Mouse (Mus musculus) urinary bladder, postnatal 14 days (tissue): ENCODE measurements around the gene Ndc1.
"Not testable (repeated sequence)": the region's sequence is repeated elsewhere in the genome, so short reads cannot be mapped to it uniquely, and the experiment has no call there.

Source experiments
- DNase-seq: peaks from one replicate; pipeline ENCODE4 v3.0.0; 2021; ENCODE audit warnings: low spot score

Gene Ndc1

DNA sequence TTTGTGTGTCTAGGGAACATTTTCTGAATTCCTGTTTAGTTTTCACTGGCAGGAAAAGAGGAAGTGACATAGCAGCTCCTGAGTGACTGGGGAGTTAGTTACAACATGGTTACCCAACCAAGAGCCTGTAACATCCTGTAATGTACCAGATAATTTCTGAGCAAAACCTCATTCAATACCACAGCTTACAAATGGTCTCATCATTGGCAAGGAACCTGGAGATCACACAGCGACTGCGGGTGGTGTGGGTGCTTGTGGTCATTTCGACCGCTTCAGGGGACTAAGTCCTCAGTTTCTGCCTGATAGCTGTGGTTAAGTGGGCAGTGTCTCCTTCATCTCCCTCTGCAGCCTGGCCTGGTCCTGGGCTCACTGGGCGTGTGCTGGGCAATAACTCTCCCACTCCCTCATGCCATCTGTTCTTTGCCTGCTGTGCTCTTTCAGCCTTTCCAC lies 3.4 kb upstream of the Ndc1 start:
- DNase-seq, result no peak

DNA sequence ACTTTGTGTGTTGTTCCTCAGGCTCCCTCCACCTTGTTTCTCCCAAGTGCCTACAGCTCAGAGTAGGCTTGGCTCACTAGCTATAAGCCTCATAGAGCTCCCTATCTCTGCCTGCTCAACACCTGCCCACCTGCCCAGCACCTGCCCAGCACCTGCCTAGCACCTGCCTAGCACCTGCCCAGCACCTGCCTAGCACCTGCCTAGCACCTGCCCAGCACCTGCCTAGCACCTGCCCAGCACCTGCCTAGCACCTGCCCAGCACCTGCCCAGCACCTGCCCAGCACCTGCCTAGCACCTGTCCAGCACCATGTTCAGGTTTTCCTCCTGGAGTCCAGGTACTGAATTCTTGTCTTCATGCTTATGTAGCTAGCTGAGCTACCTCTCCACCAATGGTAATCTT lies 1.2 kb upstream of the Ndc1 start:
- not testable (repeated sequence) for DNase-seq

DNA sequence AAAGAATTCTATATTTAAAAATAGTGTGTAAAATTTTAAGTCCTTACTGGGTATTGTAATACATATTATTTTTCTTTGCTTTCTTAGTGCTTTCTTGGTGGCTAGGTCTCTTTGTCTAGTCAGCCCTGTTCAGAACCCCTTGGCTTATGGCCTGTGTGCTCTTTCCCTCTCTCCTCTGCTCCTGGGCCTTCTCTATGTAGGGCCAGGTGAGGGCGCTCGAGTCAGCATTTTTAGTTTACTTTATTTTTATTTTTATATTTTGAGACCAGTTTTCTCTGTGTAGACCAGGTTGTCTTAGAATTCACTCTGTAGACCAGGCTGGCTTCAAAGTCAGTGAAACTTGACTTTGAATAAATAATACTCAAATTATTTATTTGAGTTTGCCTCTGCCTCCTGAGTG lies 4.7 kb downstream of the Ndc1 start:
- no peak for DNase-seq

DNA sequence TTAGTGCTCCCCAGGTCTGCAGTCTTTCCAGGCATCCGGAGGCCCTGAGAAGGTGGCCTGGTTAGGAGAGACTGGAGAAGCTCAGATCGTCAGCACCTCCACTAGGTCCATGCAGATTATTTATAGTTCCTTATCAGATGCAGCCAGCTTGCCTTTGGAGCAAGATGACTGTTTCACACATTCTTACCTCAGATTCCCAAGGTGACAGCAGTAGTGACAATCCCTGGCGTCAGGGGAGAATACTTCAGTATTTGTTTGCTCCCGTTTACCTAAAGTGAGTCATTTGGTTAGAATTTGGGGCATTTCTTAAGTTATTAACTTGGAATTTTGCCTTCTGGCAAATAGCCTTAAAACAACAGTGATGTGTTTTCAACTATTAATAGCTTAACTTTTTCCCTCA lies 7.1 kb downstream of the Ndc1 start:
- DNase-seq, result no peak

DNA sequence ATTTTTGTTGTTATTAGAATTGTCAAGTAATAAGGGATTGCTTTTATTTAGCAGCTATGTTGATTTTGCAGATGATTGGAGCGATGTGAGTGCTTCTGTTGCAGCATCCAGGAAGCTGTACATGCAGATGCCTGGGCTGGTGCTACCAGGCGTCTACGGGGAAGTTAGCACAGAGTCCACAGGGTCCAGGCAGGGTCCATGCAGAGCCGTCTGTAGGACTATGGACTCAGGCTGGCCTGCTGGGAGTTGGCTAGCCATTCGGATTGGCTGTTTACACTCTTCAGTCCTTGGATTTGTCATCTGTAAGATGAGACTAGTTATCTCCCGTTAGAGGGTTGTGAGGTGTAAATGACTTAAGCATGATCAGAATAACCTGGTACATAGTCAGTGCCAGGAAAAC lies 11.4 kb downstream of the Ndc1 start:
- no peak for DNase-seq

DNA sequence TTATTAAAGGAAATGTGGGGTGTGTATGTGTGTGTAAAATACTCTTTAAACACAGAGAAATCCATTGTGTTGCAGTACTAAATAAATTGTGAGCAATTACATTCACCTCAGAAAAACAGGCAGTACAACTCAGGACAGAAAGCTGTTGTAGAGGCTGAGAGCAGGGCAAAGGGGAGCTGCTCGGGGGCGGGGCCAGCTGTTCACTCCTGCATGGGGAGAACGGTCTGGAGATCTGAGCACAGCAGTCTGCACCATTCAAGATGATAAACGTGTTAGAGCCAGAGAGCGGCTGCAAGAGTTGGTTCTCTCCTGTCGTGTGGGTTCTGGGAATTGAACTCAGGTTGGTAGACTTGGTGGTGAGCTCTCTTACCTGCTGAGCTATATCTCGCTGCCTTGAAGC lies 13.3 kb downstream of the Ndc1 start:
- DNase-seq, result no peak

DNA sequence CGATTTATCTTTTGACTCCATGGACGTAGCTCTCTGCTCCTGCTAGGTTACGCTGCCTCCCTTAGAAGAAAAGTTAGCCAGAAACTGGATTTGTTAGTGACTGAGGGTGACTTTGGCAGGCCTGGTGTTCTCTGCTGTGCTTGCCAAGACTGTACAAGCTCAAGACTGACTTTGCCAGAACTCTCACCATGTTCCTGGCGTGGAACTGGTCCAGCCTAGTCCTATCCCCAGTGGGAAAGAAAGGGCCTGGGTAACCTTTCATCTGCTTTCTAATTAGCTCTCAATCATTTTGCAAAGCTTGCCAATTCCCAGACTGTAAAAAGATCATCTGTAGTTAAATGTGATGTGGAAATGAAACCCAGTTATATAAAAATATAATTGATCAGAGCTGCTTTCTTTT lies 19.5 kb downstream of the Ndc1 start:
- no peak for DNase-seq

DNA sequence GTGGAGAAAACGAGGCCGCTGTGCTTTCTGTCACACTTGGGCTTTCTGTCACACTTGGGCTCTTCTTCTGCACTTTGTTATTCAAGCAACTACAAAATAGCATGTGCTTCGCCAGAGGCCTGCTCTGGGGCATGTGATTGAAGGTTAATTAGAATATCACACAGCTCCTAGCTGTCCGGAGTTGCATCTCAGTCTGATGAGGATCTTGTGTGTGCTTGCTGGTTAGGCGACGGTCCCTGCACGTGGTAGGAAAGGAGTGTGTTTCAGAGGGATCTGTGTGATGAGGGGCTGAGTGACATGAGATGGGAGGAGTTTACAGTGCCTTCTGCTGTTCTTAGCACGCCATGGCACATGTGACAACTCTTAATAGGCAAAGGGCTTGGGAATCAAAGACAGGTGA lies 19.9 kb downstream of the Ndc1 start:
- no peak for DNase-seq

DNA sequence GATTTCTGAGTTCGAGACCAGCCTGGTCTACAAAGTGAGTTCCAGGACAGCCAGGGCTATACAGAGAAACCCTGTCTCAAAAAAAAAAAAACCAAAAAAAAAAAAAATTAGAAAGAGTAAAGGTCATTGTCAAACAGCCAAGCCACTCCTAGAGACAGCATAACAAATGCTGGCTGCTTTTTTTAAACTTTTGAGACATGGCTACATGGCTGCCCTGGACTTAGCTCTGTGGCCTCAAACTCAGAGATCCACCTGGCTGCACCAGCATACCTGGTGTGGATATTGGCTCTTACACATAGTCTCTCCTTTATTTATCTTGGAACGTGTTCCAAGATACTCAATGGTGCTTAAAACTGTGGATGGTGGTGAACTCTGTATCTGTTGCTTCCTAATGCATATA lies 20.7 kb downstream of the Ndc1 start:
- DNase-seq, result no peak

DNA sequence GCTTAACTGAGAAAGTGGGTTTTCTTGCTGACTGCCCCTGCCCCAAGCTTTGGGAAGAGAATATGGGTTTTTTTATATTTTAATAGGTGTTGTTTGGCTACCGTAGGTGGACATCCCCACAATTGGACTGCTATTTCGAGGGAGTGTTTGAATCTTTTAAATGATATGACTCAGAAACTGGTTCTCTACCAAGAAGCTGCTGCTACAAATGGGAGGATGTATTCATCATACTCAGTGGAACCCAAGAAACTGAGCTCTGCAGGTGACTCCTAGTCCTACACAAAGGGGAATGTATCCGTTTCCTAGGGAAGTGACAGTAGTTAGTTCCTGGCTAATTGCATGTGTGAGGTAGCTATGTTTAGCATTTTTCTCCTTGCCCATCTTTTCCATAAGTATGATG lies 21.8 kb downstream of the Ndc1 start:
- no peak for DNase-seq

DNA sequence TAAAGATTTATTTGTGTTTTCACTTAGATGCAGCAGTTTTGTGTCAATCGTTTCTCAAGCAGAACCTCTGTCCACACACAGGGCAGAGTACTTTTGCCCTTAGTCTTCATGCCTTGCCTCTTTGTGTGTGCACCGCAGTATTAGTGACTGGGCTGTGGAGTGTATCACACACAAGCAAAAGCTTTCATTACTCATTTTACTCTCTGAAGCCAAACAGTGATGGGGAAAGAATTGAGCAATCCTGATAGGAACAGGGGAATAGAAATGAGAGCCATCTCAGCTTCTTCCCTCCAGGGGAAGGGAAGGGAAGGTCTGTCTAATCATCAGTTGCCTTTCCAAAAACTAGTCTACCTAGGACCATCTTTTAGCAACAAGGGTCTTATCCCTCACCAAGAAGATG lies 26.2 kb downstream of the Ndc1 start:
- no peak for DNase-seq

DNA sequence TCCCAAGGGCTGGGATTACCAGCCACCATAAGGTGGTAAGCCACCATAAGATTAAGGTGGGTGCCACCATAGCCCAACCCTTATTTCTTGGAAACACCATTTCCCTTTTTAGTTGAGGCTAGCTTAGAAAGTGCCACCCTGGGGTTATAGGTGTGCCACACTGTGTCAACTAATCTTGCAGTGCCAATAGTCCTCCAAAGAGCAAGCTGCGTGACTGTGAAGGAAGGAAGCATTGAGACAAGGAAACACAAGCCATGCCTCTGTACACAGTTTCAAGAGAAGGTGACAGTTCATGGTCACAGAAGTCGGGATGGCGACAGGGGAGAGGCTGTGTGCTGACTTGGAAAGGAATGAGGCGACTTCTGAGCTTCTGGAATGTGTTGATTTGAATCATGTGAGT lies 52.6 kb downstream of the Ndc1 start:
- no peak for DNase-seq

DNA sequence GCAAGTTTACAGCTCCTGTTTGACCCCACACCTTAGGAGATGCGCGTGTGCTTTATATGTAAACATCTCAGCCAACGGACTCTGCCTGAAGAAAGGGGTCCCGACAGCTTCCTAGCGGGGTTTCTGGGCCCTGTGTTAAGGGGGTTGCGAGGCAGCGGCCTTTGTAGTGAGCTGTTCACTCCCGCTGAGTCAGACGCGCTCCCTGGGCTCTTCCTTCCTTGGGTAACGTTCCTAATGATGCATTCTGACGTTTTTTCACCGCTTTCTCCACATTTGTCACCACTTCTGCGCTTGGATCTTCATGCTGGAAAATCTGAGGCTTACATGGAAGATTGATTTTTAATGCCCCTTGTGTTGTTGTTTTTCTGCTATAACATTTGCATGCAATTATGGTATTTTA lies 54.1 kb downstream of the Ndc1 start:
- no peak for DNase-seq

DNA sequence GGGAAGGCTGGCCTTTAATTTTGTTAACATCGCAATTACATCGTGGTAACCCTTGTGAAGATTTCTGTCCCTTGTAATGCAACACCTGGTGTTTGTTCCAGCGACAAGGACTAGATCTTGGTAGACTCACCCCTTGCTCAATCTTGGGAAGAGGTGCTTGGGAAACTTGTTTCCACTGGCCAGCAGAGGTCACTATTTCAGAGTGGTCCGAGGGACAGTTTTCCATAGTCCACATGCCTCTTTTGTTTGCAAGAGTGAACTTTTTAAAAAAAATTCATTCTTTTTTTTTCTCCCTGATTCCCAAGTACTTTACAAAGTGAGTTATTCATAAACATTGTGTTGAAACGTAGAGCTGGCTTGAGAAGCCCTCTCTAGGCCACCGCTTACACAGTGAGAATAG lies 54.6 kb downstream of the Ndc1 start:
- peak; percentile 38 for DNase-seq

DNA sequence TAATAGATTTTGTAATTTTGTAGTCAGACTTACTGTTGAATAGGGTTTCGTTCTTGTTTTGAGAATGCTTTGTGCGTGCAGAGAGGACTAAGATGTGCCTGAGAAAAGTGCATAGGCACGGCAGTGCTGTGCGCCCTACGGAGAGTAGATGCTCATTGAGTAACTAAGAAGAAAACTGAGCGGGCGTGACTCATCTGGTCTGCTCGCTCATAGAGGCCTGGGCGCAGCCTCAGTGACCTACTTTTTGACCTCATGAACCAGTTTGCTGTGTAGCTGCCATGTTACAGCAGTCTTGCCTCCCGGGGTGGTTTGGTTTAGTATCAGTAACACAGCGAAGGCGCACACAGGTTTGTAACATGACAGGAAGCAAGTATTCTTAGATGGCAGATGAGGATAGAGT lies 58.0 kb downstream of the Ndc1 start:
- no peak for DNase-seq

DNA sequence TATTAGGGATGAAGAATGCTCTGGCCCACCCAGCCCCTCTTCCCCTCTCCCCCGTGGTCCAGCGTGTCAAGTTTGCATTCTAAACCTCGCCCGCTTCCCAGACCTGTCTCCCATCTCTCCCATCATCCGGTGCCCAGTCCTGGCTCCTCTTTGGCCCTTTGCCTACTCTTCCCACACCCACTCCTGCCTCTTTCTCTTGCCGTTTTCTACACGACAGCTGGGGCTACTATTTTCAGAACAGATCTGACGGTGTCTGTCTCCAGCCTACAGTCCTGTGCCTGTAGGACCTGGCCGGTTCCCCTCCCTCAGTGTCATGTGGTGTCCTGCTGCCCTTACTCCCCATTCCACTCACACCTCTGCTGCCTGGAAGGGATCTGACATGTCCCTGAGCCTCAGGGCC lies 59.0 kb downstream of the Ndc1 start:
- DNase-seq, result no peak

DNA sequence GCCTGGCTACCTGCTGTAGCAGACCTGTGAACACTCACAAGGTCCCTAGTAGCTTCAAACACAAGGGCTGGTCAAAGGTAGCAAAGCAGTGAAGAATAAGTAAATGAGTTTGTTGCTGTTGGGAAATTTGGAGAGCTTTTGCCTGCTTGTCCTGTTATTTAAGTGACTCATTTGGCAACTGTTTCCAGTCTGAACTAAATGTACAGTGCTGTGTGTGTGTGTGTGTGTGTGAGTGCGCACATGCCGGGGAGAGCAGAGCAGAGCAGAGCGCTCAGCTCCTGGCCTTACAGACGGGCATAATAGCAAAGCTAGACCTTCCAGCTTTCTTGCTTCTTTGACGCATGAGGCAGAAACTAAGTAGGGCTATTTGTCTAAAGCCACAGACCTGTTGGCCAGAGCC lies 65.1 kb downstream of the Ndc1 start:
- DNase-seq, result peak; percentile 56

DNA sequence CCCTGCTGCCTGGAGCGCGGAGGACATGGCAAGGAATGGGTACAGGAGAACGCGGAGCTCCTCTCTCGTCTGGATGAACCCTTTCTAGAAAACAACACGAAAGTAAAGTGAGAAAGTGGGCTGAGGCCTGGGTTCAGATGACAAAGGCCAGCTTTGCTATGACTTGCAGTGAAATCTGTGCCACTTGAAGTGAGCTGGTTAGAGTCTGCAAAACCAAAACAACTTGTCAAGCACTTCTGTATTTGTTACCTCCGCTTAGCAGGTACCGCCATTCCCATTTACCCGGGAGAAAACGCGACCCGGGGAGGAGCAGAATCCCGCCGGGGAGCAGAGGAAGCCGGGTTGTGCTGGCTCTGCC lies 66.4 kb downstream of the Ndc1 start:
- DNase-seq, result no peak

DNA sequence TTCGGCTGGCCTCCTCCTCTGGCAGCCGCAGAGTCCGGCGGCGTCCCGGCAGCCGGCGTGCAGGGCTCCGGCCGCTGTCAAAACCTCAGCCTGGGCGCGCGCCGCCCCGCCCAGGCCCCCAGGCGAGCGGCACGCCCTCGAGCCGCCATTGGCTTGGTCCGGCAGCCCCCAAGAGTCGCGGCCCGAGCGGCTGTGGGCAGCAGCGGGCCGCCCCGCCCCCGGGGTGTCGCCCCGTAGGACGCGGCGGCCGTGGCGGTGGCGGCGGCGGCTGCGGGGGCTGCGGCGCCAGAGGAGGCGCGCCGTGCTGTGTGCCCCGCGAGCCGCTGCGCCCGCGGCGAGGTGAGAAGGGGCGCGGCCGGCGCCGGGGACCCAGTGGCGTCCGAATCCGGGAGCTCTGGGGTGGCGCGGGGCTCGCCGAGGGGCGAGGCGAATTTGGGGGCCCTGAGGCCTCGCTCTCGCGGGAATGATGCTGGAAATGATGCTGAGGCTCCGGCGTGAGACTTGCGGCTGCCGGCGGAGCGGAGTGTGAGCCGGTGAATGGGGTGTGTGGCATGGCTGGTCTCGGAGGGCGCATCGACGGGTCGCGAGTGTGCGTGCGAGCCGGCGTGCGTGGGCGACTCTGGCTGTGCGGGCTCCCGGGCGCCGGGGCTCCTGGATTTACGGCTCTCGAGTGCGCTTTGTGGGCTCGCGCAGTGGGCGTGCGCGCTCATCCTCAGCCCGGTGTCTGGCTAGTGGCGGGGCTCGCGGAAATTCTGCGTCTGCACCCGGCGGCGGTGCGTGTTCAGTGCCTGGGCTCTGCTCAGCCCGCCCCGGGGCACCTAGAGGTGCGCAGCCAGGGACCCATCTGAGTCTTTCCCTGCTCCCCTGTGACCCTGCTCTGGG lies 67.0 kb downstream of the Ndc1 start, which contains the start of gene Glis1:
Gene Glis1 (plus strand): TSS at position 236 of the 882 bp plus-strand sequence.
- peak; percentile 41 for DNase-seq

DNA sequence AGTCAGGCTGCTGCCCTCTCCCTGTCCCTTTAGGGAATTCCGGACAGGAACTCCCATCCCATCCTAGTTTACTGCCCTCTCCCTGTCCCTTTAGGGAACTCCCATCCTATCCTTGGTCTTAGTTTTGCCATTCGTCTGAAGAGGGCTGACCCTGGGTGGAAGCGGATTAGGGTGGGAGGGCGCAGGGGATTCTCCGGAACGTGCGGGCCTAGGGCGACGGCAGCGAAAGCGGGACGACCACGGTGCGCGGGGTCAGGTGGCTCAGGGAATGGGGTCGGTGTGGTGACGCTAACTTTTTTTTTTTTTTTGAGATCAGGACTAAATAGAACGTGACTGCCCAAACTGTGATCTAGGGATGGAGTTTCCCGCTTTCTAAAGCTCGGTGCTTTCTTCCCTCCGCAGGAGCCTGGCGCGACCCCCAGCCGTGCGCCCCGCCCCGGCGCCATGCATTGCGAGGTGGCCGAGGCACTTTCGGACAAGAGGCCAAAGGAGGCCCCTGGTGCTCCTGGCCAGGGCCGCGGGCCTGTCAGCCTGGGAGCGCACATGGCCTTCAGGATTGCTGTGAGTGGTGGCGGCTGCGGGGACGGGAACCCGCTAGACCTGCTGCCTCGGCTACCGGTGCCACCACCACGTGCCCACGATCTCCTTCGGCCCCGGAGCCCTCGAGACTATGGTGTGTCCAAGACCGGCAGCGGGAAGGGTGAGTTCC lies 67.8 kb downstream of the Ndc1 start:
- DNase-seq, result no peak

DNA sequence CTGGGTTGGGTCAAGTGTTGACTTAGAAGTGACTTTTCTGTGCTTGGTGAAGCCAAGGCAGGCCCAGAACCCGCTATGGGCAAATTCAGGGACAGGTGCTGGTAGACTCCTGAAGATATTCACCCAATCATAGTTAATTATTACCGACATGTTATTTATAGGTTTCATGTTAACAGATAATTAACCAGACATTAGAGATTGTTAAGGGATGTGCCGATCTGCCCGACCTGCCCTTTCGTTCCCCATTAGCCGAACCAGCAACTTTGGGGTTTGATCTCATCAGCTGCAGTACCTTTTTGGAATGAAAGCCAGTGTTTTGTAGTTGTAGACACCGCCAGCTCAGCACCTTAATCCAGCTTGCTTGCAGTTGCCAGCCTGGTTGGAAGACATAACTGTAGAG lies 68.9 kb downstream of the Ndc1 start:
- DNase-seq, result no peak

DNA sequence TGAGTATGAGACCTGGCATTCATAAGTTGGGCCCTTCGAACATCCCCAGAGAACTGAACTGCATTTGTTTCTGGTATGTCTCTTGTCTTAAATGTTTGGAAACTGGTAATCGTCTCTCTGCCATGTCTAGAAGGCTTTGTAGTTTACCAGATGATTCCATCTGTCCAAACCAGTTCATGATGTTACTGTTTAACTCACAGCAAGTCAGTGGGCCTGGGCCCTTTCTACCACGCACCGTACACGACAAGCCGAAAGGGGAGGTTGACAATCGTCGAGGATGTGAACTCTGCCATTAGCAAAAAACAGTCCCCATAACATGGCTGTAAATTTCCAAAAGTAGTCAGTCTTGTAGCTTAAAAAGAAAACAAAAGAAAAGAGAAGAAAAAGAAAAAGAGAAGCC lies 71.2 kb downstream of the Ndc1 start:
- no peak for DNase-seq

DNA sequence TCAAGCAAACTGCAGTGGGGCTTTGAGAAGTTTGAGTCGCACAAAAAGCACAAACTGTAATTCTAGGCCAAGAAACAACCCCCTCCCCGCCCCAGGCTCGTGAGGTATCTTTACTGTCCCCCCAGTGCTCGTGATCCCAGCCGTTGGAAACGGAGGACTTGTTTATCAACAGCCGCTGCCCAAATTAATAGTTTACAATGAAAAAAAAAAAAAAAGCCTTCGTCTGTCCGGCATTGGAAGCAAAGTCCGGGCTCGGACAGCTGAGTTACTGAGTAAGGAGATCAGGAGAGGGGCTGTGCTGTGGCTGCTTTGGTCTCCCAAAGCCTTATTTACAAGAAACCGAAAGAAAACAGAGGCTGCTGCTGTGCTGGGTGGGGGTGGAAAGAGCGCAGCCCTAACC lies 72.7 kb downstream of the Ndc1 start:
- no peak for DNase-seq

DNA sequence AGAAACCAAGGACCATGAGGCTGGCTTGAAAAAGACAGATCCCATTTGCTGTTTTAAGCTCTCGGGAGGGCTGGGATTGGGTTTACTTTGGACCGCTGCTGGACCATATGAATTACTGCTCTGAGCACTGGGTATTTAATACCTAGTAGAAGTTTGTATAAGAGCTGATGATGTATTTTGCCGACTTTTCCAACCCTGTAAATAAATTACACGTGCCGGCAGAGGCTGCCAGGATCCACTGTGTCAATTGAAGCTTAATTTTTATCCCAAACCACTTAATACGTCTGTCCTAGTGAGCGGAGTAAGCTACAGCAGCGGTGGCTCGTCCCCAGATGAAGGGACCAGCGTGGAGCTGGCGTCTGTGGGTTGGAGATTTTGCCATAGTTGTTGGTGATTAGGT lies 74.7 kb downstream of the Ndc1 start:
- DNase-seq, result no peak
